Mouse (Mus musculus) liver, embryonic 16.5 days (tissue): ENCODE measurements around the gene Arl6ip4. TPM values are rescaled to one million over a fixed set of nuclear protein-coding genes. Genes with fewer than 3 reads are reported as not detected.
A peak's percentile ranks its signal among the peaks of the same experiment; 100 is the strongest.

Experiments
- ATAC-seq: fragments of 200-750 bp; cut with Nextera tagmentation; 2 replicates; pipeline ENCODE4 v1.8.0; 2017; ENCODE audit warnings: low read depth, mild to moderate bottlenecking, moderate number of reproducible peaks, moderate library complexity
- H3K27ac ChIP-seq: fragments of 300-500 bp; sonication (generic); 2 replicates; pipeline ENCODE4 v1.5.1; 2014; ENCODE audit warnings: mild to moderate bottlenecking, low read length
- H3K27me3 ChIP-seq: fragments of 300-500 bp; sonication (generic); 2 replicates; pipeline ENCODE4 v1.6.1; 2014; ENCODE audit warnings: low read depth, low read length, mixed read lengths; ENCODE audit not compliant: control insufficient read depth, insufficient read depth
- H3K36me3 ChIP-seq: fragments of 300-500 bp; sonication (generic); 2 replicates; pipeline ENCODE4 v1.6.1; 2014; ENCODE audit warnings: mild to moderate bottlenecking; ENCODE audit not compliant: control insufficient read depth, insufficient read depth
- H3K4me1 ChIP-seq: fragments of 300-500 bp; sonication (generic); 2 replicates; pipeline ENCODE4 v1.6.1; 2014; ENCODE audit warnings: low read depth, low read length, mixed read lengths; ENCODE audit not compliant: control insufficient read depth
- H3K4me2 ChIP-seq: fragments of 300-500 bp; sonication (generic); 2 replicates; pipeline ENCODE4 v1.6.1; 2014; ENCODE audit warnings: low read depth, low read length, mixed read lengths
- H3K4me3 ChIP-seq: fragments of 300-500 bp; sonication (generic); 2 replicates; pipeline ENCODE4 v1.5.1; 2014; ENCODE audit warnings: low read depth, mild to moderate bottlenecking, low read length
- H3K9ac ChIP-seq: fragments of 300-500 bp; sonication (generic); 2 replicates; pipeline ENCODE4 v1.6.1; 2014; ENCODE audit warnings: low read depth, low read length
- H3K9me3 ChIP-seq: fragments of 300-500 bp; sonication (generic); replicated peaks from 2 replicates; pipeline ENCODE4 v1.6.1; 2016; ENCODE audit warnings: low read length; ENCODE audit not compliant: control insufficient read depth
- WGBS: fragments of 180-500 bp; shearing (Covaris S2); extraction: QIAGEN DNeasy Blood & Tissue Kit; methylation state at CpG from one replicate; pipeline ENCODE4 v1.1.7; 2014; ENCODE audit not compliant: insufficient replicate concordance; 5-methylcytosine and 5-hydroxymethylcytosine counted together
- polyA plus RNA-seq: library from polyadenylated mRNA; unstranded; fragments of >200 nt; fragmentation: Nextera tagmentation; extraction: Ambion mirVana; gene quantifications from 2 replicates; pipeline ENCODE4 v1.2.1, GENCODE M21; 2015

Arl6ip4 gene
- polyA plus RNA-seq, 1 experiment from 2014 or later = 46.9 TPM

DNA sequence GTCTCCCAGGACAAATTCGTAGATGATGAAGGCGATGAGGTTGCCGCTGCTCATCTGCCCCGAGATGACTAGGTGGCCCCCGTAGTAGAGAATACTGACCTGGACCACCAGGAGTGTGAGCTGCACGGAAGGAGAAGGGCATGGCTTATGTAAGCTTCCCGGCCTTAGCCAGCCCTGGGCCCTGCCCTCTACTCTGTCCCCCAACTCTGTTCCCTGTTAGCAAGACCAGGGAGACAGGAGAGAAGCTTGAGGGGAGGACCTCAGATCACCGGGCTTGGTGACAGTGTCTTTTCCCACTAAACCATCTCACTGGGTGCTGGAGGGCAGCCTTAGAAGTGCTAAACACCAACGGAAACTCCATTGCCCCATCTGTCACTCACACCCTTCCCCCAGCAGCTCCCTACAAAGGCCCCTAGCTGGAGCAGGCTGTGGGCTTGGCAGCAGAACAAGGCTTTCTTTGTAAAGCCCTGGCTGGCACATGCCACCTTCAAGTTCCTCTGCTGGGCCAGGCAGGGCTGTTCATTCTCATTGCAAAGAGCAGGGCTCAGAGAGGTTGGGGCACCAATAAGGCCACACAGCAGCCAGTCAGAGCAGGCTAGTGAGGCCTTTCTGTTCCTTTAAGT is 37.0 kb upstream of the Arl6ip4 start:
- no peak overlapping the region; the same call in 1 of the 2 replicates for H3K27ac ChIP-seq
- ATAC-seq = no peak
- no peaks in the 10 kb centered on the region for H3K36me3 ChIP-seq
- H3K9me3 ChIP-seq = no peaks in the 10 kb centered on the region
- no peak overlapping the region for H3K9ac ChIP-seq
- H3K4me2 ChIP-seq = no peak overlapping the region
- no peak overlapping the region for H3K4me3 ChIP-seq
- peaks cover 19% of the 10 kb centered on the region for H3K4me1 ChIP-seq
- no peaks in the 10 kb centered on the region for H3K27me3 ChIP-seq
- WGBS = 66% methylated on average over 9 of the region's 9 CpGs

DNA sequence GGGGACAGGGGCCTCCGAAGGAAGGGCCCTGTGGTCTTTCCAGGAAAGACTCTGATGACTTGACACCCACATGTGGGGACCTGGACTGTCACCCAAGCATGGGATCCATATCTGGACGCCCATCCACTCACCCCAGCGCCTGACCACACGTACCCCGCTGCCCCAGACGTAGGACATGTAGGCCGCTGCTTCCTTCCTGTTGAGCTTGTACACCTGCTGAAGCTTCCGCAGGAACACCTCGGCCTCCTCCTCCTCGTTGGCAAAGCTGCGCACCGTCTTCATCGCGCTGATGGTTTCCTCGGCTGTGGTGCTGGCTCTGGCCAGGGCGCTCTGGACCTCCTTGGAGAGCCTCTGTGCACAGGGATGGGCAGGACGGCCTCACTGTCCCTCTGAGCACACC is 36.0 kb upstream of the Arl6ip4 start:
- no peak for ATAC-seq
- H3K27ac ChIP-seq = no peak overlapping the region
- H3K36me3 ChIP-seq = no peaks in the 10 kb centered on the region
- no peak overlapping the region for H3K9ac ChIP-seq
- no peaks in the 10 kb centered on the region for H3K9me3 ChIP-seq
- no peaks in the 10 kb centered on the region for H3K27me3 ChIP-seq
- peaks cover 15% of the 10 kb centered on the region for H3K4me1 ChIP-seq
- H3K4me2 ChIP-seq = no peak overlapping the region
- WGBS = 56% methylated on average over 17 of the region's 17 CpGs
- no peak overlapping the region for H3K4me3 ChIP-seq

DNA sequence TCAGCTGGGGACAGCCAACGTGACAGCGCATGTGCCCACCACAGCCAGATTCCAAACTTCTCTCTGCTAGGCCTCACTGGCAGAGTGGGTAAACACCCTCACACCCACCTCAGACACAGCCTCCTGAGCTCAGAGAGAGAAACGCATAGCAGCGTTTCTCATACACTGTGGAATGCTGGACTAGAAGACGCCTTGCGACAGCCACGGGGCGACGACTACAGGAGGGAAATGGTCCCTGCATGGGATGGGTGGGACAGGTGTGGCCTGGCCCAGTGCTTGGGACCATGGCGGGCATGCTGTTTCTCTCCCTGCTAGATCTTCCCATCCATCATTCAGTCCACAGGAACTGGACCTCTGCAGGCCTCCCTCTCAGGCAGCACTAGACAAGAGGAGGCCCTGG is 33.4 kb upstream of the Arl6ip4 start:
- H3K9me3 ChIP-seq = no peaks in the 10 kb centered on the region
- no peak overlapping the region for H3K4me3 ChIP-seq
- no peak overlapping the region for H3K4me2 ChIP-seq
- H3K27me3 ChIP-seq = no peaks in the 10 kb centered on the region
- no peak overlapping the region for H3K9ac ChIP-seq
- peaks cover 2% of the 10 kb centered on the region for H3K4me1 ChIP-seq
- 77% methylated on average over 10 of the region's 10 CpGs for WGBS
- H3K36me3 ChIP-seq = no peaks in the 10 kb centered on the region
- no peak for ATAC-seq
- H3K27ac ChIP-seq = no peak overlapping the region

DNA sequence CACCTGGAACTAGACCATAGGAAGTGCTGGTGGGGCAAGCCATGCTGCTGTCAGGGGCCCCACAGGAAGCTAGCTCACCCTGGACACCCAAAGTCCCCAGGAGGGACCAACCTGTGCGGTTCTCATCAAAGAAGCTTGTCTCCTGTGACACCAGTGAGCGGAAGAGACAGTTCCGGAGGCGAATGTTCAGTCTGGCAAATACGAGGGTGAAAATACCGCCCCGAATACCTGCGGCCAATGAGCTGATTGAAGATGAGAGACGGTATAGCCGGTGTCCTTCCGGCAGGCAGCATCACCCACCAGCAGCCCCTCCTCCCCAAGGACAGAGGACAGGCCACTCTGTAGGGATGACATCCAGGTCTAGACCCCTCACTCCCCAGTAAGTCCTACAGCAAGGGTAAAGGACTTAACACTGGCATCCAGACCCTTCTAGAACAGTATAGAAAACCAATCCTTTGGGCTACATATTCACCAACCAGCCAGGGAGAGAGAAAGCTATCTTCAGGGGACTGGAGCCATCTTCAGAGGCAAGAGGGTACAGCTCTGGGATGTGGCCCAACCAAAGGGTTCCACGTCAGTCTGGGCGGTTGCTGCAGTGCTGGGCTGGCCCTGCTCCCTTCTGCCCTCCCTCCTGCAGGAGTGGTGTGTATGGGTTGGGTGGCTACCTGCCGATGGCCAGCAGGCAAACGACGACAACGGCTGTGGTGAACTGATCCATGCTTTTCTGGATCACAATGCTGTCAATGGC is 32.8 kb upstream of the Arl6ip4 start:
- Histone ChIP-seq H3K27me3 (no peaks in the 10 kb centered on the region), H3K4me3 (no peak overlapping the region), H3K9ac (no peak overlapping the region), H3K27ac (no peak overlapping the region), H3K4me2 (no peak overlapping the region), H3K4me1 (peaks cover 2% of the 10 kb centered on the region), H3K36me3 (no peaks in the 10 kb centered on the region), H3K9me3 (no peaks in the 10 kb centered on the region)
- ATAC-seq = no peak
- WGBS = 80% methylated on average over 17 of the region's 17 CpGs

DNA sequence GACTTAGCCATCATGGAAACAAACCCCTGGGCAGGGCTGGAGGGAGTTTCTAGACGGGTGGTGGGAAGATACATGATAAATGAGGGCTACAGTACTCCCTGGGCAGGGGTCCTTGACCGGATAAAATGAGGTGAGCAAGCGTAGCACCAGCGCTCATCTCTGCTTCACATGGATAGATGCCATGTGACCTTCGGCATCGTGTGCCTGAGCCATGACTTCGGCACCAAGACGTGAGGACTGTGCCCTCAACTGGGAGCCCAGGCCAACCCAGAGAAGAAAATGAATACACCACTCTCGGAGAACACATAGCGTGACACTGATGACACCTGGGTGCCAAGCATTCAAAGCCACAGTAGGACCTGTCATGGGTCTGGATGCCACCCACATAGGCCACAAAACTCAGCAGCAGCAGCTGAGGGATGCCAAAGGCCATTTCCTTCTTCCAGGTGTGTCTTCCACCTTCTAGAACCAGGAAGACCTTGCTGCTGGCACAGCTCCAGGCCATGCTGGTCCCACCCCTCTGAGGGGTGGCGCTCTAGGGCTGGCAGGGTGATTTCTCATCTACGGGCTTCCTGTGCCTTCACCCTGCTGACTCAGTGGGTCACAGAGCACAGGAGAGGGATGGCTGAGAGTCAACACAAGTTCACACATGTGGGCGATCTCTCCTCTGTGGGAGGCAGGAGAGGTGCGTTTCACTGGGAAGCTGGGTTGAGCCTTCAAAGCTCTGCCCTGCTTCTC is 31.9 kb upstream of the Arl6ip4 start:
- Histone ChIP-seq H3K9ac (no peak overlapping the region), H3K9me3 (no peaks in the 10 kb centered on the region), H3K27ac (no peak overlapping the region), H3K4me1 (peaks cover 2% of the 10 kb centered on the region), H3K36me3 (no peaks in the 10 kb centered on the region; the same call in 1 of the 2 replicates), H3K4me3 (no peak overlapping the region), H3K27me3 (no peaks in the 10 kb centered on the region), H3K4me2 (no peak overlapping the region)
- WGBS = 78% methylated on average over 14 of the region's 14 CpGs
- no peak for ATAC-seq

DNA sequence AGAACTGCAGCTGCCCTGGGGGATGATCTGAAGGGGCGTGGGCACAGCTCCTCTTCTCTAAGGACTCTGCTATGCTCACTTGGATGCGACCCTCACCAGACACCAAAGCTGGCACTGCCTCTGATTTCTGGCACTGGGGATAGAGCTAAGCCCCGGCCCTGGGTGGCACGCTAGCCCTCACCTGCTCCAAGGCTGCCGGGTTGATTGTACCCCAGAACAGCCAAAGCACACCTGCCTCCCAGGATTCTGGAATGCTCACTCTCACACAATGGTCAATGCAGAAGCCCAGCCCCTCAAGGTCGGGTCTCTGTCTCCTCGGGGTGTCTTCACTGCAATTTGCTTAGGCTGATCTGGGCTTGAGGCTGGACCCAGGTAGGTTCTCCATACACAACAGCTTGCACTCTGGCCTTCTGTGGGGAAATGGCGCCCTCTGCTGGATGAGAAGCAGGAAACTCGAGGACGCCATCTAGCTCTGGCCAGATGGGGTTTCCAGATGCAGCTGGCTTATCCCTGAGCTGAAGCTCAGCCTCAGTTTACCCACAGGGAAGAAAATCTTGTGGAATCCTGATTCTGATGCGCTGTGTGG is 31.2 kb upstream of the Arl6ip4 start:
- Histone ChIP-seq H3K36me3 (no peaks in the 10 kb centered on the region; the same call in none of the 2 replicates), H3K4me3 (no peak overlapping the region), H3K27ac (no peak overlapping the region), H3K27me3 (no peaks in the 10 kb centered on the region), H3K9ac (no peak overlapping the region), H3K4me1 (peaks cover 2% of the 10 kb centered on the region), H3K4me2 (no peak overlapping the region), H3K9me3 (no peaks in the 10 kb centered on the region)
- WGBS = 39% methylated on average over 11 of the region's 11 CpGs
- peak; percentile 59 for ATAC-seq

DNA sequence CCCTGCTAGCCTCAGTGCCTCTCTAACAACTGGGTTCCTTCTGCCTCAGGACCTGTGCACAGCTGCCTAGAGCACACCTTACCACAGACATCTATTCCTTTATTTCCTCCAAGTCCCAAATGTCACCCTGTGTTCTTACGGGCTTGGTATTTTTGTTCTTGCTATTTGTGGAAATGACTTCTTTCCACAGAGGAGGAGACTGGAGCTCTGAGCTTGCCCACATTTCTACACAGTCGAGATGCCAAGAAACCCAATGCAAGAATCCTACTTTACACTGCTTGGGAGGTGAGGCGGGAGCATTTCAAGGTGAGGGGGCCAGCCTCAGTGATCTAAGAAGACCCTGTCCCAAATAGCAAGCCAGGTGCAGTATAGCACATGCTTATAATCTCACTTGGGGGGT is 30.4 kb upstream of the Arl6ip4 start:
- no peak for ATAC-seq
- Histone ChIP-seq H3K9ac (no peak overlapping the region), H3K27me3 (no peaks in the 10 kb centered on the region), H3K4me1 (peaks cover 2% of the 10 kb centered on the region), H3K9me3 (no peaks in the 10 kb centered on the region), H3K4me3 (no peak overlapping the region), H3K27ac (no peak overlapping the region), H3K4me2 (no peak overlapping the region), H3K36me3 (no peaks in the 10 kb centered on the region; the same call in none of the 2 replicates)
- WGBS = 70% methylated on average over 3 of the region's 3 CpGs

DNA sequence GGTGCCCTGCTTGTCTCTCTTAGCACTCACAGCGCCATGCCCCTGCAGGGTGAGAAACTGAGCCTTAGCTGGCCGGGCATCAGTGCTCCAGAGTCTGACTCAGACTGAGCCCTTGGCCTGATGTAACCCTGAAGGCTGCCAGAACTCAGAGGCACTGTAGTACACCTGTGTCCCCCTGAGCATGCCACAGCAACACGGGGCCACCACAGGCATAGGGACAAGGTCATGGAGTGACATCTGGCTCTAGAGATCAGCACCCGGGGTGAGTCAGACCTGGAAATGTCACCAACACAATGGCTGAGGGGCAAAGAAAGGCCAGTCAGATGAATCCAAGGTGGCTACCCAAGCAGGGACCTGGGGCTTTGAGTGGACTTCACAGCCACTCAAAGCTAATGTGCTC is 29.0 kb upstream of the Arl6ip4 start:
- no peaks in the 10 kb centered on the region; the same call in none of the 2 replicates for H3K36me3 ChIP-seq
- H3K4me1 ChIP-seq = peaks cover 15% of the 10 kb centered on the region
- no peak for ATAC-seq
- no peaks in the 10 kb centered on the region for H3K9me3 ChIP-seq
- no peak overlapping the region for H3K27ac ChIP-seq
- no peaks in the 10 kb centered on the region for H3K27me3 ChIP-seq
- 72% methylated on average over 4 of the region's 4 CpGs for WGBS
- H3K4me2 ChIP-seq = no peak overlapping the region
- no peak overlapping the region for H3K9ac ChIP-seq
- no peak overlapping the region for H3K4me3 ChIP-seq
